Mouse (Mus musculus): ENCODE data around the gene Hist1h2aa.

GRCm38 (mm10) chr13:23972271-23972670, 38.0 kb downstream of the Hist1h2aa start:
- TF ChIP-seq EP300 (IDR thresholded peaks at IDR 0.05; ENCODE audit: low read depth), result no peak
- no peak for TF ChIP-seq CTCF (IDR thresholded peaks at IDR 0.05; ENCODE audit: low read depth)

Measured in liver, postnatal 0 days (tissue).